Mouse (Mus musculus) 3134 (cell line): Measurements from ENCODE around the gene 3110009E18Rik.

Experiments
- DNase-seq: peaks from one replicate; pipeline ENCODE4 v3.0.0-alpha.2; 2011; ENCODE audit warnings: low spot score; ENCODE audit not compliant: insufficient read length; ENCODE audit errors: extremely low read depth

Gene 3110009E18Rik

GRCm38 (mm10) chr1:120120969-120121811 is at the start of gene 3110009E18Rik, which contains the start of gene Dbi:
Gene 3110009E18Rik (plus strand): TSS chr1:120121187.
Gene Dbi (minus strand): TSS chr1:120121078.
- peak; percentile 98 for DNase-seq

- peak; percentile 76 for DNase-seq
These were observed 48.1 kb upstream of the 3110009E18Rik start for GRCm38 (mm10) chr1:120072900-120073299.

GRCm38 (mm10) chr1:120073519-120074306 is 47.3 kb upstream of the 3110009E18Rik start, which contains the start of gene Tmem37:
Gene Tmem37 (minus strand): TSS chr1:120074074.
- DNase-seq = peak; percentile 86

GRCm38 (mm10) chr1:120074307-120074702 is 46.7 kb upstream of the 3110009E18Rik start:
- DNase-seq = no peak

- DNase-seq = peak; percentile 39
These were observed 46.1 kb upstream of the 3110009E18Rik start for GRCm38 (mm10) chr1:120074931-120075330.

GRCm38 (mm10) chr1:120075507-120075906 is 45.5 kb upstream of the 3110009E18Rik start:
- no peak for DNase-seq

- DNase-seq = no peak
These were observed 43.1 kb upstream of the 3110009E18Rik start for GRCm38 (mm10) chr1:120077746-120078410.

GRCm38 (mm10) chr1:120080632-120081031 is 40.4 kb upstream of the 3110009E18Rik start:
- DNase-seq = peak; percentile 36

- peak; percentile 54 for DNase-seq
These were observed 37.9 kb upstream of the 3110009E18Rik start for GRCm38 (mm10) chr1:120082957-120083585.

- peak; percentile 49 for DNase-seq
These were observed 37.0 kb upstream of the 3110009E18Rik start for GRCm38 (mm10) chr1:120083921-120084517.

- no peak for DNase-seq
These were observed 35.3 kb upstream of the 3110009E18Rik start for GRCm38 (mm10) chr1:120085696-120086095.

- no peak for DNase-seq
These were observed 34.3 kb upstream of the 3110009E18Rik start for GRCm38 (mm10) chr1:120086644-120087043.

GRCm38 (mm10) chr1:120089180-120089579 is 31.8 kb upstream of the 3110009E18Rik start:
- DNase-seq = no peak

GRCm38 (mm10) chr1:120090880-120091570 is 30.0 kb upstream of the 3110009E18Rik start:
- no peak for DNase-seq

GRCm38 (mm10) chr1:120093482-120094134 is 27.4 kb upstream of the 3110009E18Rik start:
- DNase-seq = peak; percentile 64

GRCm38 (mm10) chr1:120094920-120095319 is 26.1 kb upstream of the 3110009E18Rik start:
- no peak for DNase-seq

- DNase-seq = no peak
These were observed 22.7 kb upstream of the 3110009E18Rik start for GRCm38 (mm10) chr1:120098327-120098726.

GRCm38 (mm10) chr1:120099483-120099882 is 21.5 kb upstream of the 3110009E18Rik start:
- peak; percentile 72 for DNase-seq
